Mouse (Mus musculus) brain, embryonic 14.5 days (tissue): Measurements from ENCODE around the gene Tinf2. TPM values are rescaled to one million over a fixed set of nuclear protein-coding genes. Genes with fewer than 3 reads are reported as not detected.

Experiments used
- DNase-seq: peaks from one replicate; pipeline ENCODE4 v3.0.0-alpha.2; 2011; ENCODE audit warnings: low read depth
- CTCF ChIP-seq: fragments of 200-500 bp; IDR thresholded peaks from 2 replicates; pipeline ENCODE4 v1.5.1; 2012; ENCODE audit warnings: inconsistent platforms, mild to moderate bottlenecking, moderate library complexity, borderline replicate concordance; ENCODE audit not compliant: insufficient read depth, insufficient read length; ENCODE audit errors: extremely low read depth
- POLR2A ChIP-seq: fragments of 200-500 bp; IDR thresholded peaks from 2 replicates; pipeline ENCODE4 v1.6.1; 2012; ENCODE audit warnings: mild to moderate bottlenecking, inconsistent platforms, borderline replicate concordance; ENCODE audit not compliant: poor library complexity, insufficient read depth, insufficient read length, severe bottlenecking; ENCODE audit errors: extremely low read depth
- polyA plus RNA-seq: library from polyadenylated mRNA; depleted of rRNA; stranded (reverse); fragments of >200 nt; gene quantifications from 2 replicates; pipeline ENCODE4 v1.2.3, GENCODE M21; 2012; rRNA removed

Tinf2 gene
- polyA plus RNA-seq, 1 experiment, result 23.2 TPM

DNA sequence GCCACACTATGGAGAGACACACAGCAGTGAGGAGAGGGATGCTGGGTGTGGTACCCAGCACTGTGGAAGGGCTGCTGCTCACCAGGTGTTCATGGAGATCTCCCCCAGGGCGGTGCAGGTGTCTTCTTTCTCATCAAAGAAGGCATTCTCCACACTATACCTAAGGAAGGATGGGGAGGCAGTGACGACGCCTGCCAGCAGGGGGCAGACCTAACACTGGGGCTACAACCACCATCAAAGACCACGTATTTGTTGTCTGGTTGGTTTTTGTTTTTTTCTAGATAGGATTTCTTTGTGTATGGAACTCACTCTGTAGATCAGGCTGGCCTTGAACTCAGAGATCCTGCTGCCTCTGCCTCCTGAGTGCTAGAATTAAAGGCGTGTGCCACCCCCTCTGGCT, 52.3 kb downstream of the Tinf2 start:
- TF ChIP-seq POLR2A, result no peak
- peak; percentile 76 for TF ChIP-seq CTCF
- no peak for DNase-seq

DNA sequence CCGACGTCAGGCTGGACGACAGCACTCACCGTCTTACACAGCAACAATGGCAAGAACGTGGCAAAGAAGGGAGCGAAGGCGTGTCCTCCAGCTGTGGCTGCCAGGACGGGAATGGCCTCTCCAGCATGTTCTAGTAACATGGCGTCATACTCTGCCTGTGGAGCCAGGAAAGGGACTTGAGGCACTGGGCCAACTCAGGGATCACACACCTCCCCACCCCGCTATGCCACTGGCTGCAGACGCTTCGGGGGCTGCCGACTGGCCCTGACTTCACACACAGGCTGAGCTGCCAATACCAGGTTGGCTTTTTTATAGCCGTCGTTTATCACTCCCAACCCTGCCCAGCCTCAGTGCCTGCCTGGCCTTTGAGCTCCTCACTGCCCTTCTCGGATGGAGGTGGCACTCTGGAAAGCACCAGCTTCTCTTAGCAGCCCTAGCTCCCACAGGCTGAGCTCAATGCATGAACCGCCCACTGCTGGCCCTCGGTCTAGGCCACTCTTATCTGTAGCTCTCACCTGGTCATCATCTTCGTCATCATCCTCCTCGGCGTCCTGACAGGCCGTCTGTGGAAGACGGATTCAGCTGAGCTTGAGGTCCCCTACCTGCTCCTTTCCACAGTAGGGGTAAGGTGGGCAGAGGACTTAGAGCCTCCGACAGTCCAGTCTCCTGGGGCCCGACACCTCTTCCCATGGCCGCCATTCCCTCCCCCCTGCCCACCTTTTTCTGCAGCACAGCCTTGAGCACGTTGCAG, 53.4 kb downstream of the Tinf2 start:
- no peak for DNase-seq
- TF ChIP-seq POLR2A, result no peak
- no peak for TF ChIP-seq CTCF

Other genes with a start within 250 kb of the Tinf2 start
- 16.0 and 25.6 TPM in 2 replicates for gene Dhrs4, start 203.1 kb downstream of the Tinf2 start, polyA plus RNA-seq
- gene Carmil3, start 191.2 kb downstream of the Tinf2 start, polyA plus RNA-seq, result 178 and 292 TPM in 2 replicates
- gene Cpne6, start 171.4 kb downstream of the Tinf2 start, polyA plus RNA-seq, result 6.7 and 9.5 TPM in 2 replicates
- gene Nrl, start 156.8 kb downstream of the Tinf2 start, polyA plus RNA-seq, result 0.56 and 0.69 TPM in 2 replicates
- 21.5 and 23.2 TPM in 2 replicates for gene Pck2, start 141.6 kb downstream of the Tinf2 start, polyA plus RNA-seq
- gene Dcaf11, start 121.8 kb downstream of the Tinf2 start, polyA plus RNA-seq, result 111 and 112 TPM in 2 replicates
- gene A730061H03Rik, start 121.4 kb downstream of the Tinf2 start, polyA plus RNA-seq, result 0.92 and 1.3 TPM in 2 replicates
- 0.19 and 0.38 TPM in 2 replicates for gene Fitm1, start 106.2 kb downstream of the Tinf2 start, polyA plus RNA-seq
- 94.1 and 98.3 TPM in 2 replicates for gene Psme1, start 103.7 kb downstream of the Tinf2 start, polyA plus RNA-seq
- 14.5 and 20.9 TPM in 2 replicates for gene Emc9, start 96.5 kb downstream of the Tinf2 start, polyA plus RNA-seq
- gene Psme2, start 90.7 kb downstream of the Tinf2 start, polyA plus RNA-seq, result 65.9 and 76.2 TPM in 2 replicates
- 25.1 and 30.4 TPM in 2 replicates for gene Rnf31, start 90.1 kb downstream of the Tinf2 start, polyA plus RNA-seq
- gene Irf9, start 78.2 kb downstream of the Tinf2 start, polyA plus RNA-seq, result 23.5 and 26.2 TPM in 2 replicates
- 15.9 and 18.4 TPM in 2 replicates for gene Rec8, start 63.8 kb downstream of the Tinf2 start, polyA plus RNA-seq
- gene Ipo4, start 45.9 kb downstream of the Tinf2 start, polyA plus RNA-seq, result 182 and 184 TPM in 2 replicates
- 8.4 and 8.8 TPM in 2 replicates for gene Gm49378, start 43.9 kb downstream of the Tinf2 start, polyA plus RNA-seq
- 44.9 and 45.8 TPM in 2 replicates for gene Tm9sf1, start 38.0 kb downstream of the Tinf2 start, polyA plus RNA-seq
- gene Tssk4, start 31.6 kb downstream of the Tinf2 start, polyA plus RNA-seq, result 1.2 and 1.8 TPM in 2 replicates
- 45.8 and 51.0 TPM in 2 replicates for gene Mdp1, start 21.3 kb downstream of the Tinf2 start, polyA plus RNA-seq
- 32.8 and 41.3 TPM in 2 replicates for gene Gmpr2, start 9.9 kb downstream of the Tinf2 start, polyA plus RNA-seq
- 351 and 412 TPM in 2 replicates for gene Nedd8, start 9.7 kb downstream of the Tinf2 start, polyA plus RNA-seq
- 0.96 and 1.2 TPM in 2 replicates for gene Tgm1, start 32.1 kb upstream of the Tinf2 start, polyA plus RNA-seq
- gene Rabggta, start 40.4 kb upstream of the Tinf2 start, polyA plus RNA-seq, result 64.9 and 72.8 TPM in 2 replicates
- 67.1 and 88.2 TPM in 2 replicates for gene Dhrs1, start 63.9 kb upstream of the Tinf2 start, polyA plus RNA-seq
- 24.6 and 27.9 TPM in 2 replicates for gene Nop9, start 63.9 kb upstream of the Tinf2 start, polyA plus RNA-seq
- 0.60 and 0.76 TPM in 2 replicates for gene Cideb, start 76.6 kb upstream of the Tinf2 start, polyA plus RNA-seq
- gene Ltb4r2, start 79.6 kb upstream of the Tinf2 start, polyA plus RNA-seq, result 0.29 and 0.38 TPM in 2 replicates
- gene Ltb4r1, start 84.1 kb upstream of the Tinf2 start, polyA plus RNA-seq, result 0.45 and 0.71 TPM in 2 replicates
- 3.5 and 7.8 TPM in 2 replicates for gene Adcy4, start 102.3 kb upstream of the Tinf2 start, polyA plus RNA-seq
- 2.5 and 2.6 TPM in 2 replicates for gene Ripk3, start 107.0 kb upstream of the Tinf2 start, polyA plus RNA-seq
- 22.3 and 26.2 TPM in 2 replicates for gene Nfatc4, start 141.3 kb upstream of the Tinf2 start, polyA plus RNA-seq
- 14.1 and 24.1 TPM in 2 replicates for gene Nynrin, start 172.2 kb upstream of the Tinf2 start, polyA plus RNA-seq
- 0.43 and 0.51 TPM in 2 replicates for gene Cbln3, start 202.6 kb upstream of the Tinf2 start, polyA plus RNA-seq
- 13.4 and 13.7 TPM in 2 replicates for gene Khnyn, start 203.1 kb upstream of the Tinf2 start, polyA plus RNA-seq
- 97.6 and 120 TPM in 2 replicates for gene Sdr39u1, start 218.5 kb upstream of the Tinf2 start, polyA plus RNA-seq